Mouse (Mus musculus) neural tube, embryonic 11.5 days (tissue): Measurements from ENCODE around the gene Hoxc4. TPM values are rescaled to one million over a fixed set of nuclear protein-coding genes. Genes with fewer than 3 reads are reported as not detected.
A peak's percentile ranks its signal among the peaks of the same experiment; 100 is the strongest.

Experiments used
- ATAC-seq: fragments of 200-750 bp; cut with Nextera tagmentation; 2 replicates; pipeline ENCODE4 v1.8.0; 2017; ENCODE audit warnings: moderate number of reproducible peaks, mild to moderate bottlenecking, moderate TSS enrichment, moderate library complexity; ENCODE audit not compliant: insufficient read depth, low FRiP score, low TSS enrichment
- DNase-seq: peaks from one replicate; pipeline ENCODE4 v3.0.0-alpha.2; 2015; ENCODE audit warnings: low spot score
- H3K27ac ChIP-seq: fragments of 300-500 bp; sonication (generic); 2 replicates; pipeline ENCODE4 v1.5.1; 2014; ENCODE audit warnings: low read depth, mild to moderate bottlenecking, low read length
- H3K27me3 ChIP-seq: fragments of 300-500 bp; sonication (generic); 2 replicates; pipeline ENCODE4 v1.6.1; 2014; ENCODE audit warnings: mild to moderate bottlenecking, low read length, mixed read lengths; ENCODE audit not compliant: control insufficient read depth, insufficient read depth
- H3K36me3 ChIP-seq: fragments of 300-500 bp; sonication (generic); 2 replicates; pipeline ENCODE4 v1.6.1; 2014; ENCODE audit warnings: mild to moderate bottlenecking, low read length, moderate library complexity, mixed read lengths; ENCODE audit not compliant: control insufficient read depth, insufficient read depth
- H3K4me1 ChIP-seq: fragments of 300-500 bp; sonication (generic); 2 replicates; pipeline ENCODE4 v1.6.1; 2014; ENCODE audit warnings: low read length, mixed read lengths; ENCODE audit not compliant: control insufficient read depth, insufficient read depth
- H3K4me2 ChIP-seq: fragments of 300-500 bp; sonication (generic); 2 replicates; pipeline ENCODE4 v1.6.1; 2014; ENCODE audit warnings: low read depth, mild to moderate bottlenecking, moderate library complexity
- H3K4me3 ChIP-seq: fragments of 300-500 bp; sonication (generic); 2 replicates; pipeline ENCODE4 v1.5.1; 2014; ENCODE audit warnings: low read depth, low read length
- H3K9ac ChIP-seq: fragments of 300-500 bp; sonication (generic); 2 replicates; pipeline ENCODE4 v1.6.1; 2014; ENCODE audit warnings: mild to moderate bottlenecking, low read length
- H3K9me3 ChIP-seq: fragments of 300-500 bp; sonication (generic); 2 replicates; pipeline ENCODE4 v1.6.1; 2016; ENCODE audit warnings: low read length; ENCODE audit not compliant: control insufficient read depth
- WGBS: fragments of 180-500 bp; shearing (Covaris S2); extraction: QIAGEN DNeasy Blood & Tissue Kit; methylation state at CpG from one replicate; pipeline ENCODE4 v1.1.7; 2014; 5-methylcytosine and 5-hydroxymethylcytosine counted together
- microRNA counts: library from miRNA; unstranded; fragments of <30 nt; microRNA quantifications from one replicate; lab custom pipeline; 2015
- microRNA-seq: library from miRNA; unstranded; fragments of <30 nt; microRNA quantifications from one replicate; pipeline ENCODE4, GENCODE M21; 2016
- polyA plus RNA-seq: library from polyadenylated mRNA; unstranded; fragments of >200 nt; fragmentation: Nextera tagmentation; extraction: Ambion mirVana; gene quantifications from 2 replicates; pipeline ENCODE4 v1.2.1, GENCODE M21; 2014

The Hoxc4 gene
- polyA plus RNA-seq, 1 experiment from 2014 or later: 67.3 TPM

DNA sequence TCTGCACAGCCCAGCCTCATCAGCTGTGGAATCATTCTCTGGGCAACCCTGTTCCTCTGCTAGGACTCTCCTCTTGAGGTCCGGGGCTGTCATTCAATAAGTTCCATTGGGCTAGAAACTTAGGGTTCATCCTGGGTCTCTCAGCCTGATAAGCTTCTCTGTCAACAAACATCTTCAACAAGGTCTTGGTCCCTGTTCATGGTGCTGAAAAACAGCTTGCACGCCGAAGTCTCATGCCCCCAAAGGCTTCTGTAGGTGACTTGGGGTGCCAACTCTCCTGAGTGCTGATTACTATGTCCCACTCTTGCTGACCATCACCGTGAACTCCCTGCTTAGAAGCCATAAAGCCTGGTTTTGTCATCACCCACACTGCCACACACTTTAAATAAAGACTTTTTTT, 63.9 kb downstream of the Hoxc4 start:
- Histone ChIP-seq H3K4me3 (no peak overlapping the region), H3K27me3 (no peaks in the 10 kb centered on the region), H3K9ac (no peak overlapping the region), H3K4me2 (no peak overlapping the region), H3K27ac (no peak overlapping the region), H3K4me1 (peaks cover 32% of the 10 kb centered on the region), H3K36me3 (no peaks in the 10 kb centered on the region), H3K9me3 (no peaks in the 10 kb centered on the region)
- DNase-seq (no peak), ATAC-seq (no peak)
- WGBS: 64% methylated on average over 4 of the region's 4 CpGs

DNA sequence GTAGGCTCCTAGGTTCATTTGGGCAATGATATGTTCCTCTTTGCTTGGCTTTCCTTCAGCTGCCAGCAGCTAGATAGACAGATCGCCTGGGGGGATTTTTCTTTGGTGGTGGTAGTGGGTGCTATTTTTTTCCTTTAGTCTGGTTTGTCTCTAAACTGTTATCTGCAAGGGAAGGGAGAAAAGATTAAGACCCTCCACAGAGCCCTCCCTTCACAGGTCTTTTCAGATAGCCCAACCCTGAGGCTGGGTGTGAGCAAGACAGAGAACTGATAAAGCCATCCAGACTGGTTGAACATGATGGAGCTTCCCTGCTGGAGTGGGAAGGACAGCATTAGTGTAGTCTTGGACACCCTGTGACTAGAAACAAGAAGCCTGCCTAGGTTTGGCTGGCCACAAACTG, 64.9 kb downstream of the Hoxc4 start:
- Histone ChIP-seq H3K36me3 (no peaks in the 10 kb centered on the region), H3K27ac (no peak overlapping the region), H3K9me3 (no peaks in the 10 kb centered on the region), H3K4me1 (peaks cover 32% of the 10 kb centered on the region), H3K27me3 (no peaks in the 10 kb centered on the region), H3K4me3 (no peak overlapping the region), H3K4me2 (no peak overlapping the region), H3K9ac (no peak overlapping the region)
- no peak for ATAC-seq
- WGBS: 90% methylated on average over 1 of the region's 1 CpGs
- no peak for DNase-seq

- H3K4me1 ChIP-seq: peaks cover 34% of the 10 kb centered on the region
- ATAC-seq: no peak
- no peak overlapping the region for H3K9ac ChIP-seq
- H3K27me3 ChIP-seq: no peaks in the 10 kb centered on the region
- no peaks in the 10 kb centered on the region for H3K9me3 ChIP-seq
- no peaks in the 10 kb centered on the region for H3K36me3 ChIP-seq
- WGBS: 66% methylated on average over 1 of the region's 1 CpGs
- DNase-seq: no peak
- H3K4me3 ChIP-seq: no peak overlapping the region
- no peak overlapping the region for H3K4me2 ChIP-seq
- H3K27ac ChIP-seq: no peak overlapping the region
Observed at GRCm38 (mm10) chr15:103084944-103085343, 66.2 kb downstream of the Hoxc4 start.

GRCm38 (mm10) chr15:103085831-103086671, 67.3 kb downstream of the Hoxc4 start:
- DNase-seq (peak; percentile 86), ATAC-seq (peak; percentile 73; the same call in 1 of the 2 replicates)
- Histone ChIP-seq H3K4me1 (peaks cover 35% of the 10 kb centered on the region), H3K4me2 (peak overlapping the region; percentile 52), H3K9me3 (no peaks in the 10 kb centered on the region), H3K27ac (peak overlapping the region; percentile 91), H3K36me3 (no peaks in the 10 kb centered on the region), H3K4me3 (peak overlapping the region; percentile 30; the same call in 1 of the 2 replicates), H3K27me3 (no peaks in the 10 kb centered on the region), H3K9ac (peak overlapping the region; percentile 66)
- WGBS: 4% methylated on average over 61 of the region's 61 CpGs

MicroRNA genes within 50 kb of the gene (microRNA counts, 519-probe panel; counts per million panel counts)
- 4,212 counts per million, percentile 77 among the panel's probes with 10 or more counts for microRNA mmu-miR-615-3p (lab: Ali Mortazavi, UCI)
- 171 counts per million, percentile 57 among the panel's probes with 10 or more counts for microRNA mmu-miR-615-5p (lab: Ali Mortazavi, UCI)

Small RNA genes lying within 50 kb of the gene (microRNA-seq; reads per million reads assigned to microRNA genes)
- gene Mir196a-2: 1,273 reads per million, percentile 79 among the genes with 10 or more reads in this experiment
- gene Mir615: 12,140 reads per million, percentile 97 among the genes with 10 or more reads in this experiment

Other genes with a start within 250 kb of the Hoxc4 start
- gene Hoxc13, start 97.8 kb upstream of the Hoxc4 start, polyA plus RNA-seq: 2.4 and 4.5 TPM in 2 replicates
- 3.0 and 4.6 TPM in 2 replicates for gene Hoxc12, start 82.2 kb upstream of the Hoxc4 start, polyA plus RNA-seq
- 1.9 and 2.0 TPM in 2 replicates for gene Hoxc11, start 64.5 kb upstream of the Hoxc4 start, polyA plus RNA-seq
- 58.3 and 60.4 TPM in 2 replicates for gene Hoxc10, start 52.1 kb upstream of the Hoxc4 start, polyA plus RNA-seq
- 36.3 and 37.3 TPM in 2 replicates for gene Hoxc5, start 51.5 kb upstream of the Hoxc4 start, polyA plus RNA-seq
- 36.1 and 40.0 TPM in 2 replicates for gene Hoxc9, start 42.5 kb upstream of the Hoxc4 start, polyA plus RNA-seq
- gene Hoxc8, start 28.3 kb upstream of the Hoxc4 start, polyA plus RNA-seq: 63.7 and 67.1 TPM in 2 replicates
- 95.9 and 96.4 TPM in 2 replicates for gene Hoxc6, start 20.7 kb upstream of the Hoxc4 start, polyA plus RNA-seq
- 55.9 and 65.4 TPM in 2 replicates for gene Smug1, start 148.2 kb downstream of the Hoxc4 start, polyA plus RNA-seq
- gene Cbx5, start 220.9 kb downstream of the Hoxc4 start, polyA plus RNA-seq: 187 and 189 TPM in 2 replicates
- 1,373 and 1,392 TPM in 2 replicates for gene Hnrnpa1, start 221.5 kb downstream of the Hoxc4 start, polyA plus RNA-seq
- 6.5 and 7.3 TPM in 2 replicates for gene Nfe2, start 239.5 kb downstream of the Hoxc4 start, polyA plus RNA-seq